In genomic region chr9:67049836-67050235, GRCm38 (mm10) we compare ENCODE assay signal across 8 mouse cellular contexts. TPM values are rescaled to one million over a fixed set of nuclear protein-coding genes. Genes with fewer than 3 reads are reported as not detected.
A peak's percentile ranks its signal among the peaks of the same experiment; 100 is the strongest.
DNase-seq lines count a peak whose midpoint lies in the region; ATAC-seq lines count a peak whose summit lies in the region.

No protein-coding gene starts in this region.

- H3K9ac ChIP-seq in heart, embryonic 12.5 days = peak overlapping the region; percentile 99
- peak overlapping the region; percentile 67 for H3K9ac ChIP-seq in hindbrain, embryonic 16.5 days (ENCODE audit: low read depth, low read length)
- peak overlapping the region; percentile 61; the same call in 1 of the 2 replicates for H3K9ac ChIP-seq in midbrain, embryonic 16.5 days (ENCODE audit: low read depth, low read length)

- intact Hi-C loops in heart, postnatal 10 days (cut with DNase I) = loop anchor here (2.0 kb wide), 1 partner anchor 165 kb away; no protein-coding TSS in a partner anchor

- no peak for DNase-seq in heart, postnatal 10 days
- peak; percentile 59 for DNase-seq in brain, adult 2 months (ENCODE audit: low read depth, low spot score)
- DNase-seq in spleen, postnatal 4 days (ENCODE audit: low spot score in 2 of 2) = no peak
- DNase-seq in gastrocnemius, postnatal 10 days = no peak

- peaks cover 7% of the 10 kb centered on the region; the same call in 1 of the 2 replicates for H3K36me3 ChIP-seq in heart, embryonic 12.5 days
- no peaks in the 10 kb centered on the region for H3K36me3 ChIP-seq in hindbrain, embryonic 16.5 days (ENCODE audit: control insufficient read depth, insufficient read depth, low read length)
- no peaks in the 10 kb centered on the region for H3K36me3 ChIP-seq in midbrain, embryonic 16.5 days (ENCODE audit: control insufficient read depth, insufficient read depth, low read length)

- H3K27ac ChIP-seq in heart, embryonic 12.5 days (ENCODE audit: poor library complexity, severe bottlenecking) = peak overlapping the region; percentile 97
- H3K27ac ChIP-seq in hindbrain, embryonic 16.5 days (ENCODE audit: low read depth, low read length) = no peak overlapping the region
- H3K27ac ChIP-seq in midbrain, embryonic 16.5 days (ENCODE audit: low read length) = no peak overlapping the region

- no peak for ATAC-seq in heart, embryonic 12.5 days (ENCODE audit: insufficient number of reproducible peaks, low FRiP score)
- no peak for ATAC-seq in hindbrain, embryonic 16.5 days
- ATAC-seq in midbrain, embryonic 16.5 days = peak; percentile 8; the same call in 1 of the 2 replicates
- no peak for ATAC-seq in granulocyte monocyte progenitor cell, adult 5-6 weeks (replicated peaks; ENCODE audit: poor library complexity, severe bottlenecking)

- no peaks in the 10 kb centered on the region for H3K9me3 ChIP-seq in heart, embryonic 12.5 days (replicated peaks)
- H3K9me3 ChIP-seq in hindbrain, embryonic 16.5 days (ENCODE audit: control insufficient read depth, low read length) = no peaks in the 10 kb centered on the region
- no peaks in the 10 kb centered on the region for H3K9me3 ChIP-seq in midbrain, embryonic 16.5 days (replicated peaks; ENCODE audit: control insufficient read depth, low read length, poor library complexity, severe bottlenecking)

- 25% methylated on average over 7 of the region's 7 CpGs for WGBS in heart, embryonic 12.5 days
- WGBS in hindbrain, embryonic 16.5 days = 19% methylated on average over 7 of the region's 7 CpGs
- 22% methylated on average over 7 of the region's 7 CpGs for WGBS in midbrain, embryonic 16.5 days

- H3K4me3 ChIP-seq in heart, embryonic 12.5 days = peak overlapping the region; percentile 88
- peak overlapping the region; percentile 56 for H3K4me3 ChIP-seq in hindbrain, embryonic 16.5 days (ENCODE audit: low read length)
- H3K4me3 ChIP-seq in midbrain, embryonic 16.5 days (ENCODE audit: low read depth, low read length) = peak overlapping the region; percentile 53; the same call in 1 of the 2 replicates

- peak overlapping the region; percentile 84 for H3K4me2 ChIP-seq in heart, embryonic 12.5 days
- H3K4me2 ChIP-seq in hindbrain, embryonic 16.5 days (ENCODE audit: low read length) = peak overlapping the region; percentile 97
- H3K4me2 ChIP-seq in midbrain, embryonic 16.5 days (ENCODE audit: low read length) = peak overlapping the region; percentile 99

- peaks cover 19% of the 10 kb centered on the region for H3K4me1 ChIP-seq in heart, embryonic 12.5 days (replicated peaks)
- peaks cover 25% of the 10 kb centered on the region for H3K4me1 ChIP-seq in hindbrain, embryonic 16.5 days (ENCODE audit: control insufficient read depth, insufficient read depth, low read depth, low read length)
- H3K4me1 ChIP-seq in midbrain, embryonic 16.5 days (ENCODE audit: control insufficient read depth, insufficient read depth, low read length) = peaks cover 26% of the 10 kb centered on the region

- no peaks in the 10 kb centered on the region for H3K27me3 ChIP-seq in heart, embryonic 12.5 days (replicated peaks)
- peaks cover 8% of the 10 kb centered on the region for H3K27me3 ChIP-seq in hindbrain, embryonic 16.5 days (replicated peaks; ENCODE audit: control insufficient read depth, insufficient read depth, low read length)
- peaks cover 23% of the 10 kb centered on the region for H3K27me3 ChIP-seq in midbrain, embryonic 16.5 days (ENCODE audit: control insufficient read depth, insufficient read depth, low read depth, low read length)

RNA-seq across cellular contexts. Expression of gene Tpm1, which starts 0.6 kb away (rescaled TPM):
- 4,565 and 4,650 TPM in 2 replicates for polyA plus RNA-seq in heart, embryonic 12.5 days (2016; fragmentation: Nextera tagmentation; extraction: Ambion mirVana)
- 1,000 to 10,000 TPM; 9,258 to 9,439 TPM for total RNA-seq in heart, postnatal 10 days (2021)
- polyA plus RNA-seq in hindbrain, embryonic 16.5 days (2015; fragmentation: Nextera tagmentation; extraction: Ambion mirVana) = 187 and 214 TPM in 2 replicates
- polyA plus RNA-seq in midbrain, embryonic 16.5 days (2015; fragmentation: Nextera tagmentation; extraction: Ambion mirVana) = 156 and 159 TPM in 2 replicates
- 25.8 and 42.1 TPM in 2 replicates for total RNA-seq in granulocyte monocyte progenitor cell, adult 5-6 weeks (2014; fragmentation: Nextera tagmentation)
- total RNA-seq in granulocyte monocyte progenitor cell, adult 5-6 weeks (2017) = 54.2 and 57.0 TPM in 2 replicates
- total RNA-seq in gastrocnemius, postnatal 10 days (2021) = over 10,000 TPM; 16,629 to 18,397 TPM

Comparison
In these comparisons a context has a peak if more than half of its experiments do, and no peak if none do; other contexts are left out.
1. RNA of gene Tpm1, which starts 0.6 kb away (total RNA-seq): 16,629 to 18,397 TPM in gastrocnemius, postnatal 10 days and 9,258 to 9,439 TPM in heart, postnatal 10 days; 25.8 to 57.0 TPM in granulocyte monocyte progenitor cell, adult 5-6 weeks; every median in the first group is over 100 times any median in the second.
2. Peak in every context shown above with its lines, with median percentiles within 50 percentile points of each other: H3K4me2 ChIP-seq, H3K4me3 ChIP-seq and H3K9ac ChIP-seq.